Mouse (Mus musculus) inflammation-experienced regulatory T-cells, adult 6 months (primary cell): Measurements from ENCODE around the gene Bspry. TPM values are rescaled to one million over a fixed set of nuclear protein-coding genes. Genes with fewer than 3 reads are reported as not detected.

Experiments used
- ATAC-seq: one replicate; pipeline ENCODE4 v1.8.0; 2017
- polyA plus RNA-seq, 3 experiments: library from polyadenylated mRNA; unstranded; fragments of 100-300 nt; shearing (Covaris generic); gene quantifications; one replicate each; pipeline ENCODE4 v1.2.1; 2017

Bspry gene
- polyA plus RNA-seq, 3 experiments from 2014 or later: 1.3 to 3.2 (median 1.9) TPM

DNA sequence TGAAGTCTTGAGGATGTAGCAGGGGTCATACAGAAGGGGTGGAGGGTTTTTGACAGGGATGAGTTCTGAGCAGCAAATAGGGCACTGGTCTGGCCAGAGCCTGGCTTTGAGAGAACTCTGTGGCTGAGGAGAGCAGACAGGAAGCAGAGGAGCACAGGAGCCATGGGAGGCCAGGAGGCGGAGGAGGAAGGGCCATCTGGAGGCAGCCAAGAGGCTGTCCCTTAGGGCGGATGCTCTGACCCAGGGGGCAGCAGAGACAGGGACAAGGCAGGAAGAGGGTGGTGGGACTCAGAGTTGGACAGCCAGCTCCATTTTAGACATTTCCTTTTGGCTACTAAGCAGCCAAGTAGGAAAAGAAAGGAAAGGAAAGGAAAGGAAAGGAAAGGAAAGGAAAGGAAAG is 36.2 kb downstream of the Bspry start:
- no peak for ATAC-seq

DNA sequence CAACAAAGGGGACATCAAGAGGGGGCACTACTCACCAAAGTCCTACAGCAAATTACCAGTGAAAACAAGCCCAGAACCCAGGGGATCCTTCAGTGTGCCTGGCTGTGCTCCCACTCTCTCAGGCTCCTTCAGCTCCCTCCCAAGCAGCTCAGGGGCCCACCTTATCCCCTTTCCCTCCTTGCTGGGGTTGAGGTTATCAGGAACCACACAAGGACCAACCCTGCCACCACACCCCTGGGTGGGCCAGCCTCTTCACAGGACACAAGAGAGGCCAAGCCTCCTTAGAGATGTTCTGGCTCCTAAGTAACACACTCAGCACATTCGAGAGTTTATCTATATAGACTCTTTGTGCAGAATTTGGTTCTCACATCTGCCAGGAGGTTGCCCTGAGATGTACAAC is 36.7 kb downstream of the Bspry start:
- ATAC-seq: no peak

DNA sequence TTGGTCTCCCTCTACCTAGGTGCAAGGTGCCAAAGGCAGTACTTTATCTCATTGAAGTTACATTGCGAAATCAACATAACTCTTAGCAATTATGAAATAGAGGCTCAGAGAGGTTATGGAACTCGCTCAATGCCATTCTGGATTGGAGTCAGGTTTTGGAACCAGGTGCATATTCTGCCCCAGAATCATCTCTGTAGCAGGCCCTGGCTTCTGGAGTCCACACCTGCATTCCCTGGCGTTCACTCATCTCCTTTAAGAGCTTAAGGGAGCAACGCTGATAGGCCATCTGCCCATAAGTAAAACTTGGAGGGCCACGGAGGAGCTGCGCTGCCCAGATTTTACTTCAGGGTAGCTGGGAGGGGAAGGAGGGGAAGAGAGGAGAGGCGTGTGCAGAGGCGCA is 37.2 kb downstream of the Bspry start:
- no peak for ATAC-seq

DNA sequence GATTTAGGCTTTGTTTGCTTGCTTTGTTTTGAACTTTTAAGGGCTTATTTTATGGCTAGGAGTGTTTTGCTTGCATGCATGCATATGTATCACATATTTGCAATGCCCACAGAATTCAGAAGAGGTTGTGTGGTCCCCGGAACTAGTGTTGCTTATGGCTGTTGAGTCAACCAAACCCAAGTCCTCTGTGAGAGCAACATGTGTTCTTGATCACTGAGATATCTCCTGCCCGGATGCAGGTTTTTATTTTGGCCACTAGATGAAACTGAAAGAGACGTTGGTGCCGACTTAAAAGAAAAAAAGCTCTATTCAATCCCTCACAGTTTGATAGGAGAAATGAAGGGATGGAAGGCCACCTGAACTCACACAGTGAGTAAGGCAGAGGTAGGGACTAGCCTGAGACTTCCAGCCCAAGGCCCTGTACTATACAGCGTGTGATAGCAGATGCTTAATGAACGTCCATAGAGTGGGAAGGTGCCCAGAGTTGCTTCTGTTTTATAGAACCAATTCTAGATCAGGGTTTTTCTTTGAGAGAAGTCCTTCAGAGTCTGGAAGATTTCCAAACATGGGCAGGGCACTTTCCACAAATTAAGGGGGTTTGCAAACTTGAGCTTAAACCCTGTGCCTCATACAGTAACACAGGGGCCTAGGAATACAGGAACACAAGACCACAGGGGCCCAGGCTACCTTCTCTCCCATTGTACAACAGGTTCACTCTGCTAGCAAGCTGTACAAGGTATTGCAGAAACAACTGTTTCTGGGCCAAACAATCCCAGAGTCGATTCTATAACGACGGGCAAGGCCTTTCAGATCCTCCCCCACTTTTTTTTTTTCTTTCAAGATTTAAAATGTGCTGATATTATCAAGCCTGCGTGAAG is 37.9 kb downstream of the Bspry start:
- ATAC-seq: peak; percentile 6

DNA sequence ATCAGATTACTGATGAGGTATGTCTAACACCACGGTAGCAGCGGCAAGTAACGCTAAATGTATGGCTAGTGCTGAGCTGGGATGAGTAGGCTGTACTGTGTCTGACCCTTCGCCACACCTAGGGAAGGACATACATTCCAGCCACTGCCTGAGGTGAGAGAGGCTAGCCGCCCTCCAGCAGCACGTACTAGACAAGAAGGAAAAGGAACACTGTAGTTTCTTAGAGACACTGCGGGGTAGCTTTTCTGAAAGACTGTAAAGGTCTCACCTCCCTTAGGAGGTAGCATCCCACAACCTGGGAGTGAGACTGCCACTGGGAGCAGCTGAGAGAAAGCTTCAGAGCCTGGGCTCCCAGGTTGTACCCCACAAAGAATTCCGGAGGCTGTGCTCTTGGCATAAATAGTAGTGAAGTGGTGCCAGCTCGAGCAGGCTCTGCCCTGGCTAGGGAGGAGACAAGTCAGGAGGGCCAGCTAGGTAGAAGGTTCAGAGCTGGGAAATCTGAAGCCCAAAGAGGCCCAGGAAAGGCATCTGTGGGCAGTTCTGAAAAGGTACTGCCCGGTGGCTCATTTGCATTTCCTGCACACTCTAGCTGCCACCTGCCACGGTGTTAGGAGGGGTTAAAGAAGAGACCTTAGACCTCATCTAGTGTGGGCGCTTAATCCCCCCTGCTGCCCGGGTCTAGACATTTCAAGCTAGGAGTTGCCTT is 38.7 kb downstream of the Bspry start:
- peak; percentile 30 for ATAC-seq

DNA sequence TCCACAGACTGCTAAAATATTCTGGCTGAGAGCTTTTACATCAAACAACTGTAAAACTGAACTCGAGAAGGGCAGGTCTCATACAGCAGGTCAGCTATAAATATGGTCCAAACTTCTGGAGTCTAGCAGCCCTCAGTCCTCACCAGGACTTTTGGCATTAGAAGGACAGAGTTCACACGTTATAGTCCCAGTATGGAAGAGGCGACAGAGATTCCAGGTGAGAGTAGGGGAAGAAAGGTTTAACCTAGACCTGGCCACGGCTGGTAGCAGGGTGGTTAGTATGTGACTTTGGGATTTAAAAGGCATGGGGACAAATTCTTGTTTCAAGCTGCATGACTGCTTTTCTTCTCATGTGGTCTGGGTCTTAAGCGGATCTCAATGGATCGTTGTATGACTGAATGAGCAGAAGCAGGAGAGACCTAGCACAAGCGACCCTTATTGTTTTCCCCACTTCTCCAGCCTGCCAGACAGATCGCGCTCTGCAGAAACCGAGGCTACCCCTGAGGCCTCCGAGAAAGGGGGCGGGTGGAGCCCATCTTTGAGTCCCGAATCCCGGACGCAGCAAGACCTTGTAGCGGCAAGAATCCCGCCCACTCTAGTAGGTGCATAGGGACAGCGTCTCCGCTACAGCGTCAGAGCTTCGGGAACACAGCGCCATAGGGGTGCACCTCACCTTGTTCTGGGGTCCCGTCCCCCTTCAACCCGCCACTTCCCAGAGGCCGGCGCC is 39.4 kb downstream of the Bspry start:
- peak; percentile 73 for ATAC-seq

DNA sequence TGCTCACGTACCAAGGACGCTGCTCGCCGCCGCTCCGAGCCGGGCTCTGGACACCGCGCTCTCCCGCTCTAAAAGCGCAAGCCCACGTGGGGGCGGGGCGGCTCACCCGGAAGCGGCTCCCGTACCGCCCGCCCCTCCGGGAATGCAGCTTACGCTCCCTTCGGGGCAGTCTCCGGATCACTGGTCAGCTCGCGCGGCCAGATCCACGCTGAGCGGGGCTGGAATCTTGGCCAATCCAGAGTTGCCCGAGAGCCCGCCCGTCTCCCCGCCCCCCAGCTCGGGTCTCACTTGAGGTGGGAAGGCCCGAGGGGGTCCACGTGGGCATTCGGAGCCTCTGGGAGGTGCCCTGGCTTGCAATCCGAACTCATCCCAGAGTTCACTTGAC is 40.0 kb downstream of the Bspry start, which contains the start of gene Alad:
TSS of gene Alad (minus strand) at position 70 of the 385 bp plus-strand sequence.
- peak; percentile 78 for ATAC-seq

DNA sequence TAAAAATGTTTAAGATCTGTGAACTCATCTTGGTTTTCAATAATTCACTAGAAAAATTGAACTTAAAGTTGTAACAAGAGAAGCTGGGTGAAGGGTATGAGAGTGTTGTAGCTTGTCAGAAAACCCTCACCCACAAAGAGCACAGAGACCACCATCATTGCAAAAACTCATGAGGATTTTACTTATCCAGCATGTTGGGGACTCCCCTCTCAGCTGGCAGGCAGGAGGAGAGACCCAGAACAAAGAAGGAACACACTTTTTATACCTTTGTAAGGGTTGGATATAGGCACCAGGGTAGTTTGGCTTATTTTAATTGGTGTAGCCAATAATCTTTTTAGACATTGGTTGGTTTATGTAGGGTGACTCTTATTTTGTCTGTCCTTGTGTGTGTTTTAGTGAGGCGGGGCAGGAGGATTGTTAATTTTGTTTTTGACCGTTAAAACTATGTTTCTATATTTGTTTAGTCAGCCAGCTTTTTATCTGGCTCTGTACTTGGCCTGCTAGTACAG is 41.1 kb downstream of the Bspry start:
- ATAC-seq: no peak

DNA sequence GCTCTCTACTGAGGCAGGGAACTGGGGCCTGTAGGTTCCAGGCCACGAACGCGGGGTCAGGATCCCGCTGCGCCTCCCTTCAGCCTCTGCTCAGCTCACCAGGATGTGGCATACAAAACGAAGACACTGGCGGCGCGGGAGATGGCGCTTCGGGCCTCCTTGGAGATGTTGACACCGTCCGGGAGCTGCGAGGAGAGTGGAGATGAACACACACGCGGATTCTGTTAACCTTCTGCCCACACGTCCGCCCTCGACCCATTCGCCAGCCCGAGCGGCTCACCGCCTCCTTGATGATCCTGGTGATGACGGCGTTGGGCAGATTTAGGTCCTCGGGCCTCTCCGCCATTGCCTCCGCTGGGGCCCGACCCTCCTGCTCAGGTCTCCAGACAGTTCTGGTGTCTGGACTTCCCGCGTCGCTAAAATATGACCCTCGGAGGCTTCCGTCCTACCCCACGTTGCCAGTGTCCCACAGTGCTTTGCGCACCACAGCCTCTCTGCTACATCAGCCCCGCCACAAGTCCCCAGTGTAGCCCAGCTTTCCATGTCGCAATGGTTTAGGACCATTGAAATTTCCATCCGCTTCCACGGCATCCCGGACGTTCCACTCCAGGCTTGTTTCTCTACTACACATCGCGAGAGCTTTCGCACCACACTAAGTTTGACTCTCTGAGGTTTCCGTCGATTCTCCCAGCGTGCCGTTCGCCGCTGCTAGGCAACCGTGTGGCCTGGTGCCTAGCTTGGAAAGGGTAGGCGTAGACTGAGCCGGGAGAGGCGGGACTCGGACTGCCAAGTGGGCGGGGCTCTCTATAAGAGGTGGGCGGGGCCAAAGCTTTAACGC is 45.0 kb downstream of the Bspry start, which contains the start of the genes Pole3 and 4933430I17Rik:
TSS of gene Pole3 (minus strand) at position 418 of the 838 bp plus-strand sequence.
TSS of gene 4933430I17Rik (plus strand) at position 719 of the 838 bp plus-strand sequence.
- peak; percentile 95 for ATAC-seq

DNA sequence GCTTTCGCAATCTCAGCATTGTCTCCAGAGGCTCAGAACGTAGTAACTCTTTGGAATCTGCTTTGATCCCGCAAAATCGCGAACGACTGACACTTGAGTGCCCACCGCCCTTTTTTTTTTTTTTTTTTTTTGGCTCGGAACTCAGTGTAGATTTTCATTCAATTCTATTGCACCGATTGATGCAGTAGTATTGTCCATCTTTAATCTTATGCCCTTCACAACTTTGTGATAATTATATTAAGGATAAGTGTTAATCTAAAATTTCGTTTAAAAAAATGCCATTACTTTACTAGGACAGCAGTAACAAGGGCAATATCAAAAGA is 45.6 kb downstream of the Bspry start:
- ATAC-seq: no peak

DNA sequence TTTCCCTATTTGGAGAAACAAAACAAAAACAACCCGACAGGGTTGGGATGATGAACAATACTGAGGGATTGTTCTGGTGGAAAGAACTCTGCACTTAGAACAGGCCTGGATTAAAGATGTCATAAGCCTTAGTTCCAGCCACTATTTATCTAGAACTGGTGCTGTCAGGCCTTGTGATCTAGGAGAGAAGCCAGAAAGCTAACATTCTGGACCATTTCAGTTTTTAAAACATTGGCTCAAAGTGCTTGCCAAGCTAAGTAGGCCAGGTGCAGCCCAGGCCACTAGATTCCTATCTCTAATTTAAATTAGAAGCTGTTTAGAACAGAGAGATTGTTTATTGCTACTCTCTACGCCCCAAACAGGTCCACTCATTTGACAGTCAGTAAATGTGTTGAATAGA is 46.4 kb downstream of the Bspry start:
- no peak for ATAC-seq

DNA sequence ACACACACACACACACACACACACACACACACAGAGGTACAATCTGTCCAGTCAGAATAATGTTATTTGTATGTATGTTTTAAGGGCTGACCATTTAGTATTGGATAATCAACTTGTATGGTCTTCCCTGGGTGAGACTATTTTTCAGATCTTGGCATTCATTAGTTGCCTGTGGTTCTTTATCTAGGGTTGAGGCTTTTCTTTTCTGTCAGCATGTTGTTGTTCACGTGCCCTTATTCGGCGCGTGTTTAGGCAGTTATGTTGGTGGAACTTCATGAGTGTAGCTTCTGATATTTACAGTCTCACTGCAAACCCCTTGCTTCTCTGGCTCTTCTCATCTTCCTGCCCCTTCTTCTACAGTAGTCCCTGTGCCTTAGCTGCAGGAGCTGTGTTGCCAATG is 47.8 kb downstream of the Bspry start:
- no peak for ATAC-seq

DNA sequence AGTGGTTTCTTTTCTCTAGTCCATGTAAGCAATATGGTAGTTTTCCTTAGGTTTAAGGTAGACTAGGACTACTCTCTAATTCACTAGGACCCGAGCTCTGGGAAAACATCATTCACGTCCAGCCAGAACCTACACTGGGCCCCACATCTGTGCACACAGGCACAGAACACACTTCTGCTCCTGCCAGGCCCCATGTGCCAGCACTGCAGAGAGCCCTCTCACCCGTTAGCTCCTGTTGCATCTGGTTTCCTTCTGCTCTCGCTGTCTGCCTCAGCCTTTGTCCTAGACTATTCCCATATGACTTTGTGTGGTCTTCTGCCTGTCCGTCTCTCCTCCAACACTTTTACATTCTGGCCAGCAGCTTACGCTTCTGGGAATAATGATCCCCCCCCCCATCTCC is 53.9 kb downstream of the Bspry start:
- no peak for ATAC-seq

DNA sequence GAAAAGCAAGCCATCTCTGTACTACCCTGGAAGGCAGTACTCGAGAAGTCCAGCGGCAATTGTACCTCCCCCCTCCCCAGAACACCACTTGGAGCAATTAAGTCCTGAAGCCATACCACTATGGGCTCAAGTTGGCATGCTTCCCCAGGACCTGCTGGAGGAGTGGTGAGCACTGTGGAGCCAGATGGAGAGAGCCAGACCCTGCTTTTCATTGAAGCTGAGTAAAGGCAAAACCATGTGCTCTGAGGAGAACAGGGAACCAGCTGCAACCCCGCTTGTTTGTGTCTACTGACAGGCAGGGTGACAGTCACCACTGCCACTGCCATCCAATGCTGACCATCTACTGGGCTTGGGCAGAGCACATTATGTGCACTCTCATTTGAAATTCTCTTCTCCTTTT is 61.9 kb downstream of the Bspry start:
- ATAC-seq: no peak

DNA sequence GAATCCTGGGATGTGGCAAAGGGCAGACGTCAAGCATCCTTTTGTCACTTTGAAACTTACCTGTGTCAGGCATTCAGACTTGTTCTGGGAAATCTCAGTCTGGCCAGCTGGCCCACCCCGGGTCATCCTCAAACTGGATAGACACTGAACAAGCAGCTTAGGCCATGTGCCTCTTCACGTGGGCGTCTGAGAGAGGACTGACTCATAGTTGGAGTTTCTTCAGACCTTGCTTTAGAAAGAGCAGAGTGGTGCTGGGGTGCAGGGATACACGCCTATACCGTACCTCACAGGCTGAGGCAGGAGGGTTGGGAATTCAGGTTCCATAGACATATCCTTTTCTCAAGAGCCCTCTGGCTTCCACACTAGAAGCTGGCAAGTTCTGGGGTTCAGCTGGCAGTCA is 63.9 kb downstream of the Bspry start:
- ATAC-seq: no peak

DNA sequence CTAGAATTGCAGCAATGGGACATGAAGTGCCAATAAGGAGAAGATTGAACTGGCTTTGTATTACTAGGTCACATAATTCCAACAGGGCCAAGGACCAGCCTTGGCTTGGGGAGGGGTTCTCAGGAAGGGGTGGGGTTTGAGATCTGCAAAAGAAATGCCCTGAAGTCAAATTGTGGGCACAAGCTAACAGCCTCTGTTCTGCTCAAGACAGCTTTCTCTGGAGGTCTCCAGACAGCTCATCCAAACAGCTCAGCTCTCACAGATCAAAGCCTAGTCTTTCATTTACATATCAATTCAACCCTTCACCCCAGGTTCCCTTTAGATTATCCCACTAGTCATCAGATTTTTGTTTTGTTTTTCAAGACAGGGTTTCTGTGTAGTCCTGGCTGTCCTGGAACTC is 64.9 kb downstream of the Bspry start:
- ATAC-seq: no peak

Other genes starting within 250 kb of the Bspry start
- gene Zfp37, start 249.0 kb upstream of the Bspry start, polyA plus RNA-seq: not detected
- gene Slc31a2, start 217.5 kb upstream of the Bspry start, polyA plus RNA-seq: 10 to 100 TPM in 1 of 3 experiments, 1 to 10 TPM in 2; 7.7 to 11.0 (median 9.0) TPM
- gene Fkbp15, start 119.5 kb upstream of the Bspry start, polyA plus RNA-seq: 10 to 100 TPM; 32.4 to 50.1 (median 47.2) TPM
- gene Slc31a1, start 119.3 kb upstream of the Bspry start, polyA plus RNA-seq: 10 to 100 TPM in 1 of 3 experiments, 1 to 10 TPM in 2; 6.4 to 12.8 (median 9.3) TPM
- 10 to 100 TPM; 67.8 to 86.2 (median 80.3) TPM for gene Cdc26, start 71.4 kb upstream of the Bspry start, polyA plus RNA-seq
- gene Prpf4, start 71.3 kb upstream of the Bspry start, polyA plus RNA-seq: 10 to 100 TPM; 17.8 to 22.8 (median 20.7) TPM
- gene Rnf183, start 44.8 kb upstream of the Bspry start, polyA plus RNA-seq: not detected
- under 1 TPM in 2 of 3 experiments, not detected in 1; 0.38 to 0.99 TPM for gene Wdr31, start 9.2 kb upstream of the Bspry start, polyA plus RNA-seq
- gene Hdhd3, start 23.4 kb downstream of the Bspry start, polyA plus RNA-seq: 1 to 10 TPM; 1.6 to 2.0 (median 1.8) TPM
- gene Alad, start 39.9 kb downstream of the Bspry start, polyA plus RNA-seq: 10 to 100 TPM; 75.5 to 92.5 (median 76.8) TPM
- gene Pole3, start 45.0 kb downstream of the Bspry start, polyA plus RNA-seq: 10 to 100 TPM; 28.8 to 36.2 (median 36.2) TPM
- under 1 TPM in 2 of 3 experiments, not detected in 1; 0.40 to 0.44 TPM for gene 4933430I17Rik, start 45.3 kb downstream of the Bspry start, polyA plus RNA-seq
- gene Rgs3, start 79.8 kb downstream of the Bspry start, polyA plus RNA-seq: 10 to 100 TPM; 50.8 to 68.5 (median 62.7) TPM